Mouse (Mus musculus) megakaryocyte, embryonic 14.5 days (primary cell): ENCODE results near the gene Peli2. TPM values are rescaled to one million over a fixed set of nuclear protein-coding genes. Genes with fewer than 3 reads are reported as not detected.

Experiments
- H3K27me3 ChIP-seq: replicated peaks from 2 replicates; pipeline ENCODE3; 2012; ENCODE audit warnings: inconsistent platforms
- H3K36me3 ChIP-seq: replicated peaks from 2 replicates; pipeline ENCODE3; 2012; ENCODE audit warnings: low read length, inconsistent platforms, mixed read lengths
- H3K4me1 ChIP-seq: 2 replicates; pipeline ENCODE4 v1.6.1; 2012; ENCODE audit warnings: inconsistent platforms
- H3K4me3 ChIP-seq: replicated peaks from 2 replicates; pipeline ENCODE3; 2012; ENCODE audit warnings: moderate library complexity, mild to moderate bottlenecking, inconsistent platforms
- H3K9me3 ChIP-seq: 2 replicates; pipeline ENCODE4 v1.6.1; 2012; ENCODE audit warnings: inconsistent platforms
- FLI1 ChIP-seq: IDR thresholded peaks from 2 replicates; pipeline ENCODE4 v1.6.1; 2012; ENCODE audit warnings: low read length, inconsistent platforms, mixed read lengths
- GATA1 ChIP-seq: IDR thresholded peaks from 3 replicates; pipeline ENCODE4 v1.6.1; 2012; ENCODE audit warnings: mixed read lengths, low read length, inconsistent platforms, borderline replicate concordance
- polyA plus RNA-seq: library from polyadenylated mRNA; stranded (reverse); fragments of >175 nt; gene quantifications from 2 replicates; pipeline ENCODE4 v1.2.3, GENCODE M21; 2012; ENCODE audit warnings: low replicate concordance; ENCODE audit not compliant: insufficient read depth

Gene Peli2
- polyA plus RNA-seq, 1 experiment, result 2.8 TPM

- no peaks in the 10 kb centered on the region for H3K27me3 ChIP-seq
- H3K36me3 ChIP-seq, result no peaks in the 10 kb centered on the region
- no peak overlapping the region for H3K4me3 ChIP-seq
- H3K9me3 ChIP-seq, result peaks cover 12% of the 10 kb centered on the region; the same call in 1 of the 2 replicates
- H3K4me1 ChIP-seq, result no peaks in the 10 kb centered on the region
- TF ChIP-seq FLI1 (no peak), GATA1 (no peak)
Measured at GRCm38 (mm10) chr14:48167020-48167419, 46.4 kb downstream of the Peli2 start.

GRCm38 (mm10) chr14:48168116-48168515 is 47.5 kb downstream of the Peli2 start:
- H3K4me3 ChIP-seq, result no peak overlapping the region
- peaks cover 5% of the 10 kb centered on the region; the same call in 1 of the 2 replicates for H3K9me3 ChIP-seq
- TF ChIP-seq FLI1 (no peak), GATA1 (no peak)
- no peaks in the 10 kb centered on the region for H3K36me3 ChIP-seq
- H3K27me3 ChIP-seq, result no peaks in the 10 kb centered on the region
- H3K4me1 ChIP-seq, result no peaks in the 10 kb centered on the region

GRCm38 (mm10) chr14:48169970-48170369 is 49.3 kb downstream of the Peli2 start:
- no peak overlapping the region for H3K4me3 ChIP-seq
- H3K9me3 ChIP-seq, result no peaks in the 10 kb centered on the region
- no peaks in the 10 kb centered on the region for H3K27me3 ChIP-seq
- no peaks in the 10 kb centered on the region for H3K36me3 ChIP-seq
- TF ChIP-seq FLI1, result no peak
- no peak for TF ChIP-seq GATA1
- no peaks in the 10 kb centered on the region for H3K4me1 ChIP-seq

- Histone ChIP-seq H3K4me3 (no peak overlapping the region), H3K27me3 (no peaks in the 10 kb centered on the region), H3K9me3 (no peaks in the 10 kb centered on the region), H3K36me3 (no peaks in the 10 kb centered on the region), H3K4me1 (no peaks in the 10 kb centered on the region)
- TF ChIP-seq FLI1, result no peak
- no peak for TF ChIP-seq GATA1
Measured at GRCm38 (mm10) chr14:48171268-48171667, 50.6 kb downstream of the Peli2 start.

- Histone ChIP-seq H3K9me3 (no peaks in the 10 kb centered on the region), H3K27me3 (no peaks in the 10 kb centered on the region), H3K4me1 (no peaks in the 10 kb centered on the region), H3K4me3 (no peak overlapping the region), H3K36me3 (no peaks in the 10 kb centered on the region)
- TF ChIP-seq FLI1 (no peak), GATA1 (no peak)
Measured at GRCm38 (mm10) chr14:48172026-48172425, 51.4 kb downstream of the Peli2 start.

GRCm38 (mm10) chr14:48172876-48173275 is 52.3 kb downstream of the Peli2 start:
- TF ChIP-seq FLI1, result no peak
- no peak for TF ChIP-seq GATA1
- Histone ChIP-seq H3K4me1 (no peaks in the 10 kb centered on the region), H3K9me3 (no peaks in the 10 kb centered on the region; the same call in 1 of the 2 replicates), H3K4me3 (no peak overlapping the region), H3K36me3 (no peaks in the 10 kb centered on the region), H3K27me3 (no peaks in the 10 kb centered on the region)

GRCm38 (mm10) chr14:48173840-48174239 is 53.2 kb downstream of the Peli2 start:
- no peaks in the 10 kb centered on the region for H3K4me1 ChIP-seq
- TF ChIP-seq FLI1 (no peak), GATA1 (no peak)
- H3K27me3 ChIP-seq, result no peaks in the 10 kb centered on the region

GRCm38 (mm10) chr14:48174356-48174755 is 53.7 kb downstream of the Peli2 start:
- TF ChIP-seq GATA1, result no peak
- no peak for TF ChIP-seq FLI1
- Histone ChIP-seq H3K4me3 (no peak overlapping the region), H3K27me3 (no peaks in the 10 kb centered on the region), H3K36me3 (no peaks in the 10 kb centered on the region), H3K4me1 (no peaks in the 10 kb centered on the region), H3K9me3 (peaks cover 5% of the 10 kb centered on the region)

More at GRCm38 (mm10) chr14:48173840-48174239, 53.2 kb downstream of the Peli2 start:
- Histone ChIP-seq H3K9me3 (peaks cover 4% of the 10 kb centered on the region), H3K4me3 (no peak overlapping the region), H3K36me3 (no peaks in the 10 kb centered on the region)

GRCm38 (mm10) chr14:48175115-48175514 is 54.5 kb downstream of the Peli2 start:
- no peaks in the 10 kb centered on the region for H3K27me3 ChIP-seq
- H3K4me3 ChIP-seq, result no peak overlapping the region
- no peak for TF ChIP-seq FLI1
- no peak for TF ChIP-seq GATA1
- H3K9me3 ChIP-seq, result peaks cover 8% of the 10 kb centered on the region
- H3K36me3 ChIP-seq, result no peaks in the 10 kb centered on the region
- no peaks in the 10 kb centered on the region for H3K4me1 ChIP-seq

GRCm38 (mm10) chr14:48178304-48178995 is 57.8 kb downstream of the Peli2 start:
- Histone ChIP-seq H3K27me3 (no peaks in the 10 kb centered on the region), H3K4me1 (no peaks in the 10 kb centered on the region), H3K36me3 (no peaks in the 10 kb centered on the region), H3K9me3 (peaks cover 20% of the 10 kb centered on the region), H3K4me3 (no peak overlapping the region)
- TF ChIP-seq FLI1, result no peak
- TF ChIP-seq GATA1, result no peak

- TF ChIP-seq FLI1 (no peak), GATA1 (no peak)
- no peaks in the 10 kb centered on the region for H3K36me3 ChIP-seq
- H3K4me1 ChIP-seq, result no peaks in the 10 kb centered on the region
- H3K27me3 ChIP-seq, result no peaks in the 10 kb centered on the region
- no peak overlapping the region for H3K4me3 ChIP-seq
- peaks cover 20% of the 10 kb centered on the region for H3K9me3 ChIP-seq
Measured at GRCm38 (mm10) chr14:48179021-48179420, 58.4 kb downstream of the Peli2 start.
